Mouse (Mus musculus) lung, adult 2 months (tissue): Measurements from ENCODE around the gene Gm21954.

Source experiments
- CTCF ChIP-seq: fragments of 200-500 bp; IDR thresholded peaks from 2 replicates; pipeline ENCODE4 v1.5.1; 2011; ENCODE audit warnings: mild to moderate bottlenecking, low read length, control low read depth; ENCODE audit not compliant: insufficient read depth
- POLR2A ChIP-seq: fragments of 200-500 bp; IDR thresholded peaks from 2 replicates; pipeline ENCODE4 v1.6.1; 2011; ENCODE audit warnings: low read depth, mild to moderate bottlenecking, control low read depth, low read length, borderline replicate concordance; ENCODE audit errors: extremely low read depth

DNA sequence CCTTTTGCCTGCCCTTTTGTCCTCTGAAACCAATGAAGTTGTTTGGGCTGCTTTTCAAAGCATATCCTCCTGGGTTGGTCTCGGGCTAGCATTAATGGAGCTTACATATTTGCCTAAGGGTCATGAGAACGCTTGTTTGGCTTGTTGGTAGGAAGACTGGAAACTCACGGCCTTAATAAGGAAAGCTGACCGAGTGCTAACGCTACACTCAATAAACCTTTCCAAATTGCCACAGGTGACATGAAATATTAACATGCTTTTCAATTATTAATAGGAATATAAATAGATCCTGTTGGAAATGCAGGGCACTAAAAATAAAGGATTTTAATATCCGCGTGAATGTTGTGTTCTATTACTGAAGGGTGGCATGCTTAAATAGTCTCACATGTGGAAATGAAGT lies 27.3 kb upstream of the Gm21954 start:
- TF ChIP-seq CTCF: no peak
- no peak for TF ChIP-seq POLR2A
